Mouse (Mus musculus): ENCODE measurements around the gene Olfr592.
"Not testable (repeated sequence)": the region's sequence is repeated elsewhere in the genome, so short reads cannot be mapped to it uniquely, and the experiment has no call there.

Olfr592 gene

DNA sequence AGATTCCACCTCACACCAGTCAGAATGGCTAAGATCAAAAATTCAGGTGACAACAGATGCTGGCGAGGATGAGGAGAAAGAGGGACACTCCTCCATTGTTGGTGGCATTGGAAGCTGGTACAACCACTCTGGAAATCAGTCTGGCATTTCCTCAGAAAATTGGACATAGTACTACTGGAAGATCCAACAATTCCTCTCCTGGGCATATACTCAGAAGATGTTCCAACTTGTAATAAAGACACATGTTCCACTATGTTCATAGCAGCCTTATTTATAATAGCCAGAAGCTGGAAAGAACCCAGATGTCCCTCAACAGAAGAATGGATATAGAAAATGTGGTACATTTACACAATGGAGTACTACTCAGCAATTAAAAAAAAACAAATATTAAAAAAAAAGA, at the start of gene Olfr592:
Olfr592 (plus strand) TSS at position 301 of the 400 bp plus-strand sequence.
- in situ Hi-C loops (cut with MboI, MseI) = not testable (repeated sequence)

DNA sequence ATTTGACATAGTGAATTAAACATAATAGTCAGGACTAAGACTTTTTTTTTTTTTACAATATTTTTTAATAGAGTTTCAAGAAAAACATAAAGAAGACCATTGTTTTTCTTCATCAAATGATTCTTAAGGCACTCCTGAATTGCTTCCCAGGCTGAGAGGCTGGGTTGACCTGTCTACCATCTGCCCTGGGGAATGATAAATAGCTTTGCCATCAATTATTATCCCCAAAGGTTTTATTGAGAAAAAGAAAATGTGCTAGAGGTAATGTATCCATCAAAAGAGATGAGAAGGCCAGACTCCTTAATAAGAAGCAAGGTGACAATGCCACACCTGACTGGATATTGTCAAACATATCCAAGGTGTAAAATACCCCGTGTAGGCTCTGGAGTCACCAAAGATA, 44.0 kb upstream of the Olfr592 start, which contains the start of gene Olfr588-ps1:
Olfr588-ps1 (plus strand) TSS at position 301 of the 400 bp plus-strand sequence.
- in situ Hi-C loops (cut with MboI, MseI) = no loop called here

DNA sequence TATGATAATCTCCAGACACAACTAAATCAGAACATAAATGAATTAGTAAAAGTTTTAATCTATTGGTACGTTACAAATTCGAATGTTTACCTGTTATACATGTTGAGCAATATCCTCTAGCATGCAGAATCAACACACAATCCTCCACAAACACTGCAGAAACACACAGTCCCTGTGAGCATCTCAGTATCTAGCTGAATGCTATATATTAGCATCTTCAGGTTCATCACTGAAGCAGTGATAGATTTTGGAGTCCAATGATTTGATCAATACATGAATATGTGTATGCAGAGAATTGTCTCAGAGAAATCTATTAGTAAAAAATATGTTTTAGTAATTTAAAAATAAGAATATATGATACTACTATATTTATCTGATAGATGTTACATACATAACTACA, 28.3 kb upstream of the Olfr592 start, which contains the start of gene Olfr589:
Olfr589 (minus strand) TSS at position 101 of the 400 bp plus-strand sequence.
- in situ Hi-C loops (cut with MboI, MseI) = no loop called here

DNA sequence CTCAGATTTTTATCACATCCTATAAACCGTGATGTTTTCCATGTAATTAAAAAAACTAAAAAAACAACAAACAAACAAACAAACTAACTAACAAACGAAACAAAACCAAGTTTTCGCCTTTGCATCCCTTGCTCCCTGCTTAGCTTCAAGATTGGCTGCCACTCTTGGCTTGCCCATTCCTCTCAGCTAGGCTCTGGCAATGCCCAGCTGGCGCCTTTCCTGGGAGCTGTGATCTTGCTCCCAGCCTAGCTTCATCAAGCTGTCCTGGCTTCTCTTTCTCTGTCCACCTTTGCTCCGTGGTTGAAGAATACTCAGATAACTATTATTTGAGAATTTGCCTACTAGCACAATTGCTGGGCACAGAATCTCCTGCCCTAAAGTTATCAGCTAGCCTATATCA, 14.9 kb upstream of the Olfr592 start:
- in situ Hi-C loops (cut with MboI, MseI) = no loop called here

DNA sequence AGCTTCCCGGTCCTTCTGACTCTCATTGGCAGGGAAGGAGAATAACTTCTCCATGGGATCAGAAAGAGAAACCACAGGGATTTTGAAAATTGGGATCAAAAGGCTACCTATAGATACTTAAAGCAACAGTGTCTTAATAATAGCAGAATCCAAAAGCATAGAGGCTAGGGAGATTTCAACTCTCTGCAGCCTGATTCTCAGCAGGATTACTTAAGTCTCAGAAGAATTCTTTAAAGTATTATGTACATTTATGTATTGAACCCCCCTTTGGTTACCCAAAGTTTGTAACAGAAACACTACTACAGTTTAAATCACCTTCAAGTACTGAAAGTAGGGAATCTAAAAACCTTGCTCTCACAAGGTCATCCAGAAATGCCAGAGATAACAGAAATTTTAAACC, 6.4 kb upstream of the Olfr592 start, which contains the start of gene Olfr591:
Olfr591 (minus strand) TSS at position 101 of the 400 bp plus-strand sequence.
- in situ Hi-C loops (cut with MboI, MseI) = no loop called here

DNA sequence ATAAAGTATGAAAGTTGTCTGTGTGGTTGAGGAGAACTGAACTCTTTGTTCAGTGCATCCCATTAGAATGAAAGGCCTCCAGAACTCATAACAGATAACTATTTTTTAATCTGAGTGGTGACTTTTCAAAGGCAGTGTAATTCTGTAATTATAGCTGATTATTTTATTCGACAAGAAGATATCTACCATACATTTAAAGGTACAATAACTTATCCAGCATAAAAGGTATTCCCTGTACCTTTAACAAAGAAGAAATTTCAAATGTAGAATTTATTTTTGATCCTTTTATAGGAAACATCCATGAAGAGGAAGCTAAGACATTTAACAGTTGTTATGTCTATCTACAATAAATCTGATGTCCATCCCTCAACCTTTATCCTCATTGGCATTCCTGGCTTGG, 27.0 kb downstream of the Olfr592 start, which contains the start of gene Olfr593:
Olfr593 (plus strand) TSS at position 301 of the 400 bp plus-strand sequence.
- in situ Hi-C loops (cut with MboI, MseI) = no loop called here

DNA sequence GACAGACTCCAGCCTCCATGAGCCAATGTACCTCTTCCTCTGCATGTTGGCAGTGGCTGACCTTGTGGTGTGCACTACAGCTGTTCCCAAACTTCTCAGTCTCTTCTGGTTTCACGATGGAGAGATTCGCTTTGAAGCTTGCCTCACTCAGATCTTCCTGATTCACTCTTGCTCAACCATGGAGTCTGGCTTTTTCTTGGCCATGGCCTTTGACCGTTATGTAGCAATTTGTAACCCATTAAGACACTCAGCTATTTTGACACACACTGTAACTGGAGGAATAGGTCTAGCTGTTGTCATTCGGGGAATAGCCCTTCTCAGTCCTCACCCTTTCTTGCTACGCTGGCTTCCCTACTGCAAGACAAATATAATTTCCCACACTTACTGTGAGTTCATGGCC, 27.4 kb downstream of the Olfr592 start:
- in situ Hi-C loops (cut with MboI, MseI) = not testable (repeated sequence)

DNA sequence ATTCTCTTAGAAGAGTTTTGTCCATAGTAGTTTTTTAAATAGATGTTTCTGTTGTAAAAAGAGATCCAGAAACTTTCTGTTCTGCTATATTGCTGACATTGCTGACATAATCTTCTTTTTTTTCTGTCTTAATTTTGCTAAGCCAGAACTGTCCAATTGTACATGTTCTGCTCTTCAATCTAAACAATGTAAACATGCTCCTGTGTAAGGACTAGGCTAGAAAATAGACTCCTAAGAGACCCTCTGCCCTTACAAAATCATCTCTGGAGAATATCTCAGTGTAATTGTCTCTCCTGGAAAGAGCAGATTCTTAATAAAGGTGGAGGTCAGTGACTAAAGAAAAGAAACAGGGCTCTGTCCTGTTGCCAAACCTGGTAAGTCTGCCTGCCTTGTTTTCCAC, 32.1 kb downstream of the Olfr592 start, which contains the start of gene Olfr594:
Olfr594 (plus strand) TSS at position 301 of the 400 bp plus-strand sequence.
- in situ Hi-C loops (cut with MboI, MseI) = no loop called here
